Mouse (Mus musculus) small intestine, adult 2 months (tissue): Measurements from ENCODE around the gene Hpn.

Experiments used
- CTCF ChIP-seq: fragments of 200-500 bp; IDR thresholded peaks from 2 replicates; pipeline ENCODE4 v1.5.1; 2012; ENCODE audit warnings: low read depth, mild to moderate bottlenecking, control low read depth, inconsistent platforms, low read length, moderate library complexity, mixed read lengths; ENCODE audit not compliant: insufficient replicate concordance, insufficient read length; ENCODE audit errors: extremely low read depth
- POLR2A ChIP-seq: fragments of 200-500 bp; IDR thresholded peaks from 2 replicates; pipeline ENCODE4 v1.6.1; 2012; ENCODE audit warnings: low read depth, mild to moderate bottlenecking, control low read depth, inconsistent platforms, low read length, moderate library complexity

- TF ChIP-seq CTCF (no peak), POLR2A (no peak)
These were observed 4.2 kb downstream of the Hpn start for GRCm38 (mm10) chr7:31110861-31111385.
